Comparison of ENCODE assay signal across 11 mouse cellular contexts in genomic region chr11:111450811-111451494, GRCm38 (mm10).
DNase-seq lines count a peak whose midpoint lies in the region; ATAC-seq lines count a peak whose summit lies in the region.
"Had no signal": no experiment of that assay in that cellular context is flagged by ENCODE, and none has a peak within 500 bp of the region (broad histone marks: within the 10 kb centered on the region; RNA-seq: fewer than 3 reads in every experiment).

No protein-coding gene starts in this region.

- peaks cover 0 to 11% of the 10 kb centered on the region in 2 experiments; a peak in 2 of 4 replicates for H3K4me1 ChIP-seq in heart, embryonic 14.5 days (ENCODE audit: control insufficient read depth in 2 of 2, insufficient read depth in 2 of 2, low read length in 2 of 2)

- peak; percentile 64 for ATAC-seq in heart, embryonic 14.5 days (ENCODE audit: insufficient number of reproducible peaks, insufficient read depth, low FRiP score, low read depth)

- H3K9ac ChIP-seq in heart, embryonic 14.5 days (ENCODE audit: low read length), result no peak overlapping the region

- peak overlapping the region; percentile 51 for H3K4me2 ChIP-seq in heart, embryonic 14.5 days (ENCODE audit: low read length)

- peak; percentile 11 for DNase-seq in adrenal gland, postnatal 14 days
- no peak for DNase-seq in adrenal gland, postnatal 4 days (ENCODE audit: low spot score in 2 of 2)
- DNase-seq in heart, postnatal 14 days, result no peak
- DNase-seq in left cerebral cortex, postnatal 4 days, result peak; percentile 84
- DNase-seq in left cerebral cortex, adult 9 months (ENCODE audit: low spot score in 2 of 2), result no peak
- DNase-seq in brain, adult 2 months (ENCODE audit: low read depth, low spot score), result peak; percentile 37
- DNase-seq in MN1 (ENCODE audit: low spot score), result no peak
- DNase-seq: adrenal gland, postnatal 25 days had no signal

- H3K9me3 ChIP-seq in heart, embryonic 14.5 days (ENCODE audit: control insufficient read depth, low read length), result no peaks in the 10 kb centered on the region

- peak overlapping the region; percentile 56 to 59 for H3K27ac ChIP-seq in heart, embryonic 14.5 days (replicated peaks in 1 of 2; ENCODE audit: control insufficient read depth in 1 of 2, insufficient read depth in 1 of 2, low read depth in 2 of 2, low read length in 2 of 2)
- H3K27ac ChIP-seq: macrophage; stomach, postnatal 0 days had no signal

- no peaks in the 10 kb centered on the region for H3K36me3 ChIP-seq in heart, embryonic 14.5 days (ENCODE audit: control insufficient read depth, insufficient read depth, low read length)

- 41% methylated on average over 3 of the region's 3 CpGs for WGBS in heart, embryonic 14.5 days

- peak overlapping the region in 1 of 2 experiments; percentile 10; a peak in 2 of 4 replicates for H3K4me3 ChIP-seq in heart, embryonic 14.5 days (ENCODE audit: control insufficient read depth in 1 of 2, insufficient read depth in 1 of 2, low read depth in 1 of 2, low read length in 2 of 2)

- intact Hi-C loops in heart, postnatal 14 days (cut with DNase I), result no loop called here
- intact Hi-C loops in left cerebral cortex, postnatal 4 days (cut with DNase I), result no loop called here

- no peaks in the 10 kb centered on the region for H3K27me3 ChIP-seq in heart, embryonic 14.5 days (ENCODE audit: control insufficient read depth, insufficient read depth, low read length)

Comparison
In these comparisons a context has a peak if more than half of its experiments do, and no peak if none do; other contexts are left out.
1. DNase-seq: peak in adrenal gland, postnatal 14 days (single experiment), left cerebral cortex, postnatal 4 days (single experiment) and brain, adult 2 months (single experiment); none in adrenal gland, postnatal 4 days (0 of 2), heart, postnatal 14 days (0 of 2), left cerebral cortex, adult 9 months (0 of 2) and MN1 (single experiment).